Mouse (Mus musculus): ENCODE data around the gene Tox2. TPM values are rescaled to one million over a fixed set of nuclear protein-coding genes. Genes with fewer than 3 reads are reported as not detected.

Gene Tox2
- polyA plus RNA-seq, 1 experiment from 2014 or later, result 5.1 TPM

- peak; percentile 63 for DNase-seq (ENCODE audit: low spot score)
- no peak overlapping the region for H3K4me3 ChIP-seq (ENCODE audit: low read depth, low read length)
- H3K9ac ChIP-seq (ENCODE audit: low read depth, low read length), result no peak overlapping the region
- H3K9me3 ChIP-seq (ENCODE audit: control insufficient read depth, low read length), result no peaks in the 10 kb centered on the region
- H3K27ac ChIP-seq (replicated peaks; ENCODE audit: low read depth, low read length), result 0 out of 2 replicates have a peak overlapping the region, but pooled peaks have one; percentile 17
- ATAC-seq (ENCODE audit: low read depth), result no peak
- no peaks in the 10 kb centered on the region; the same call in 1 of the 2 replicates for H3K4me1 ChIP-seq (ENCODE audit: control insufficient read depth, insufficient read depth, low read length)
- H3K27me3 ChIP-seq (replicated peaks; ENCODE audit: control insufficient read depth, insufficient read depth, low read length), result peaks cover 21% of the 10 kb centered on the region
- H3K4me2 ChIP-seq (ENCODE audit: low read depth, low read length), result no peak overlapping the region; the same call in 1 of the 2 replicates
- no peaks in the 10 kb centered on the region for H3K36me3 ChIP-seq (ENCODE audit: control insufficient read depth, insufficient read depth, low read length)
- WGBS, result 44% methylated on average over 13 of the region's 13 CpGs
Observed at GRCm38 (mm10) chr2:163332368-163333055, 129.6 kb downstream of the Tox2 start.

- peaks cover 49% of the 10 kb centered on the region for H3K27me3 ChIP-seq (replicated peaks; ENCODE audit: control insufficient read depth, insufficient read depth, low read length)
- ATAC-seq (ENCODE audit: low read depth) (0 out of 2 replicates have a peak, but pooled peaks have one; percentile 53), DNase-seq (ENCODE audit: low spot score) (peak; percentile 84)
- 23% methylated on average over 9 of the region's 9 CpGs for WGBS
- H3K27ac ChIP-seq (replicated peaks; ENCODE audit: low read depth, low read length), result no peak overlapping the region
- no peak overlapping the region for H3K4me2 ChIP-seq (ENCODE audit: low read depth, low read length)
- no peak overlapping the region for H3K4me3 ChIP-seq (ENCODE audit: low read depth, low read length)
- 0 out of 2 replicates have a peak, but pooled peaks cover 6% of the 10 kb centered on the region for H3K4me1 ChIP-seq (ENCODE audit: control insufficient read depth, insufficient read depth, low read length)
- no peak overlapping the region for H3K9ac ChIP-seq (ENCODE audit: low read depth, low read length)
- H3K9me3 ChIP-seq (ENCODE audit: control insufficient read depth, low read length), result no peaks in the 10 kb centered on the region
- H3K36me3 ChIP-seq (ENCODE audit: control insufficient read depth, insufficient read depth, low read length), result no peaks in the 10 kb centered on the region
Observed at GRCm38 (mm10) chr2:163340263-163340662, 137.3 kb downstream of the Tox2 start.

GRCm38 (mm10) chr2:163343671-163344070, 140.7 kb downstream of the Tox2 start:
- Histone ChIP-seq H3K4me3 (ENCODE audit: low read depth, low read length) (no peak overlapping the region), H3K9me3 (ENCODE audit: control insufficient read depth, low read length) (no peaks in the 10 kb centered on the region), H3K9ac (ENCODE audit: low read depth, low read length) (no peak overlapping the region), H3K27me3 (replicated peaks; ENCODE audit: control insufficient read depth, insufficient read depth, low read length) (peaks cover 27% of the 10 kb centered on the region), H3K36me3 (ENCODE audit: control insufficient read depth, insufficient read depth, low read length) (no peaks in the 10 kb centered on the region), H3K27ac (replicated peaks; ENCODE audit: low read depth, low read length) (no peak overlapping the region), H3K4me1 (ENCODE audit: control insufficient read depth, insufficient read depth, low read length) (0 out of 2 replicates have a peak, but pooled peaks cover 6% of the 10 kb centered on the region), H3K4me2 (ENCODE audit: low read depth, low read length) (no peak overlapping the region)
- ATAC-seq (ENCODE audit: low read depth) (no peak), DNase-seq (ENCODE audit: low spot score) (no peak)
- WGBS, result 89% methylated on average over 4 of the region's 4 CpGs

- 67% methylated on average over 13 of the region's 13 CpGs for WGBS
- Histone ChIP-seq H3K9ac (ENCODE audit: low read depth, low read length) (no peak overlapping the region), H3K9me3 (ENCODE audit: control insufficient read depth, low read length) (no peaks in the 10 kb centered on the region), H3K27me3 (replicated peaks; ENCODE audit: control insufficient read depth, insufficient read depth, low read length) (peaks cover 12% of the 10 kb centered on the region), H3K4me3 (ENCODE audit: low read depth, low read length) (no peak overlapping the region), H3K36me3 (ENCODE audit: control insufficient read depth, insufficient read depth, low read length) (no peaks in the 10 kb centered on the region), H3K4me1 (ENCODE audit: control insufficient read depth, insufficient read depth, low read length) (peaks cover 10% of the 10 kb centered on the region; the same call in 1 of the 2 replicates), H3K4me2 (ENCODE audit: low read depth, low read length) (no peak overlapping the region), H3K27ac (replicated peaks; ENCODE audit: low read depth, low read length) (no peak overlapping the region)
- ATAC-seq (ENCODE audit: low read depth) (peak; percentile 73), DNase-seq (ENCODE audit: low spot score) (peak; percentile 52)
Observed at GRCm38 (mm10) chr2:163344976-163345660, 142.2 kb downstream of the Tox2 start.

- no peak for DNase-seq (ENCODE audit: low spot score)
- WGBS, result 78% methylated on average over 11 of the region's 11 CpGs
Observed at GRCm38 (mm10) chr2:163346497-163346896, 143.6 kb downstream of the Tox2 start.

GRCm38 (mm10) chr2:163347517-163348184, 144.7 kb downstream of the Tox2 start:
- DNase-seq (ENCODE audit: low spot score) (no peak), ATAC-seq (ENCODE audit: low read depth) (no peak)
- no peak overlapping the region for H3K9ac ChIP-seq (ENCODE audit: low read depth, low read length)
- H3K4me2 ChIP-seq (ENCODE audit: low read depth, low read length), result no peak overlapping the region
- WGBS, result 79% methylated on average over 8 of the region's 8 CpGs
- no peak overlapping the region for H3K27ac ChIP-seq (replicated peaks; ENCODE audit: low read depth, low read length)
- H3K36me3 ChIP-seq (ENCODE audit: control insufficient read depth, insufficient read depth, low read length), result no peaks in the 10 kb centered on the region
- H3K4me3 ChIP-seq (ENCODE audit: low read depth, low read length), result no peak overlapping the region
- no peaks in the 10 kb centered on the region for H3K27me3 ChIP-seq (replicated peaks; ENCODE audit: control insufficient read depth, insufficient read depth, low read length)
- peaks cover 13% of the 10 kb centered on the region for H3K4me1 ChIP-seq (ENCODE audit: control insufficient read depth, insufficient read depth, low read length)
- no peaks in the 10 kb centered on the region for H3K9me3 ChIP-seq (ENCODE audit: control insufficient read depth, low read length)

More at GRCm38 (mm10) chr2:163346497-163346896, 143.6 kb downstream of the Tox2 start:
- no peak overlapping the region for H3K27ac ChIP-seq (replicated peaks; ENCODE audit: low read depth, low read length)
- ATAC-seq (ENCODE audit: low read depth), result no peak
- peaks cover 10% of the 10 kb centered on the region; the same call in 1 of the 2 replicates for H3K4me1 ChIP-seq (ENCODE audit: control insufficient read depth, insufficient read depth, low read length)
- no peaks in the 10 kb centered on the region for H3K9me3 ChIP-seq (ENCODE audit: control insufficient read depth, low read length)
- no peaks in the 10 kb centered on the region for H3K36me3 ChIP-seq (ENCODE audit: control insufficient read depth, insufficient read depth, low read length)
- H3K4me2 ChIP-seq (ENCODE audit: low read depth, low read length), result no peak overlapping the region
- no peaks in the 10 kb centered on the region for H3K27me3 ChIP-seq (replicated peaks; ENCODE audit: control insufficient read depth, insufficient read depth, low read length)
- H3K9ac ChIP-seq (ENCODE audit: low read depth, low read length), result no peak overlapping the region
- H3K4me3 ChIP-seq (ENCODE audit: low read depth, low read length), result no peak overlapping the region

GRCm38 (mm10) chr2:163348677-163349076, 145.8 kb downstream of the Tox2 start:
- ATAC-seq (ENCODE audit: low read depth), result no peak
- H3K36me3 ChIP-seq (ENCODE audit: control insufficient read depth, insufficient read depth, low read length), result no peaks in the 10 kb centered on the region
- no peak overlapping the region for H3K27ac ChIP-seq (replicated peaks; ENCODE audit: low read depth, low read length)

GRCm38 (mm10) chr2:163349411-163349810, 146.5 kb downstream of the Tox2 start:
- WGBS, result 61% methylated on average over 9 of the region's 9 CpGs
- peak overlapping the region; percentile 13; the same call in 1 of the 2 replicates for H3K27ac ChIP-seq (replicated peaks; ENCODE audit: low read depth, low read length)
- H3K9me3 ChIP-seq (ENCODE audit: control insufficient read depth, low read length), result no peaks in the 10 kb centered on the region
- H3K36me3 ChIP-seq (ENCODE audit: control insufficient read depth, insufficient read depth, low read length), result no peaks in the 10 kb centered on the region
- H3K4me1 ChIP-seq (ENCODE audit: control insufficient read depth, insufficient read depth, low read length), result peaks cover 17% of the 10 kb centered on the region
- H3K27me3 ChIP-seq (replicated peaks; ENCODE audit: control insufficient read depth, insufficient read depth, low read length), result no peaks in the 10 kb centered on the region
- DNase-seq (ENCODE audit: low spot score) (peak; percentile 78), ATAC-seq (ENCODE audit: low read depth) (no peak)
- H3K4me2 ChIP-seq (ENCODE audit: low read depth, low read length), result no peak overlapping the region
- no peak overlapping the region for H3K4me3 ChIP-seq (ENCODE audit: low read depth, low read length)
- H3K9ac ChIP-seq (ENCODE audit: low read depth, low read length), result no peak overlapping the region

More at GRCm38 (mm10) chr2:163348677-163349076, 145.8 kb downstream of the Tox2 start:
- no peaks in the 10 kb centered on the region for H3K9me3 ChIP-seq (ENCODE audit: control insufficient read depth, low read length)
- no peak overlapping the region for H3K4me2 ChIP-seq (ENCODE audit: low read depth, low read length)
- 71% methylated on average over 7 of the region's 7 CpGs for WGBS
- peaks cover 13% of the 10 kb centered on the region for H3K4me1 ChIP-seq (ENCODE audit: control insufficient read depth, insufficient read depth, low read length)
- no peak overlapping the region for H3K4me3 ChIP-seq (ENCODE audit: low read depth, low read length)
- no peak overlapping the region for H3K9ac ChIP-seq (ENCODE audit: low read depth, low read length)
- no peaks in the 10 kb centered on the region for H3K27me3 ChIP-seq (replicated peaks; ENCODE audit: control insufficient read depth, insufficient read depth, low read length)
- DNase-seq (ENCODE audit: low spot score), result no peak
